Mouse (Mus musculus): ENCODE data around the gene AU040320. TPM values are rescaled to one million over a fixed set of nuclear protein-coding genes. Genes with fewer than 3 reads are reported as not detected.
A peak's percentile ranks its signal among the peaks of the same experiment; 100 is the strongest.

The AU040320 gene
- polyA plus RNA-seq, 1 experiment = 56.6 TPM

GRCm38 (mm10) chr4:126756766-126757165 lies 3.4 kb downstream of the AU040320 start:
- H3K36me3 ChIP-seq (ENCODE audit: control insufficient read depth, insufficient read depth, low read length) = peaks cover 2% of the 10 kb centered on the region
- peak; percentile 88 for DNase-seq
- no peaks in the 10 kb centered on the region for H3K27me3 ChIP-seq (replicated peaks; ENCODE audit: control insufficient read depth, insufficient read depth, low read length)
- H3K4me3 ChIP-seq (ENCODE audit: insufficient read depth, low read depth, low read length) = no peak overlapping the region
- TF ChIP-seq CTCF (conservative IDR thresholded peaks at IDR 0.05; ENCODE audit: insufficient read depth, insufficient read length, low read depth, low read length) (no peak), POLR2A (IDR thresholded peaks at IDR 0.05; ENCODE audit: low read depth, low read length) (no peak)
- H3K27ac ChIP-seq (ENCODE audit: insufficient read depth, low read depth, low read length) = no peak overlapping the region
- 0 out of 2 replicates have a peak, but pooled peaks cover 3% of the 10 kb centered on the region for H3K4me1 ChIP-seq (ENCODE audit: control insufficient read depth, insufficient read depth, low read length)
- 29% methylated on average over 4 of the region's 4 CpGs for WGBS

GRCm38 (mm10) chr4:126758299-126758698 lies 5.0 kb downstream of the AU040320 start:
- DNase-seq = no peak
- Histone ChIP-seq H3K27ac (ENCODE audit: insufficient read depth, low read depth, low read length) (no peak overlapping the region), H3K27me3 (replicated peaks; ENCODE audit: control insufficient read depth, insufficient read depth, low read length) (no peaks in the 10 kb centered on the region), H3K4me1 (ENCODE audit: control insufficient read depth, insufficient read depth, low read length) (peaks cover 13% of the 10 kb centered on the region), H3K36me3 (ENCODE audit: control insufficient read depth, insufficient read depth, low read length) (peaks cover 2% of the 10 kb centered on the region), H3K4me3 (ENCODE audit: insufficient read depth, low read depth, low read length) (no peak overlapping the region)
- TF ChIP-seq CTCF (conservative IDR thresholded peaks at IDR 0.05; ENCODE audit: insufficient read depth, insufficient read length, low read depth, low read length) (no peak), POLR2A (IDR thresholded peaks at IDR 0.05; ENCODE audit: low read depth, low read length) (no peak)
- WGBS = 79% methylated on average over 5 of the region's 5 CpGs

DNA sequence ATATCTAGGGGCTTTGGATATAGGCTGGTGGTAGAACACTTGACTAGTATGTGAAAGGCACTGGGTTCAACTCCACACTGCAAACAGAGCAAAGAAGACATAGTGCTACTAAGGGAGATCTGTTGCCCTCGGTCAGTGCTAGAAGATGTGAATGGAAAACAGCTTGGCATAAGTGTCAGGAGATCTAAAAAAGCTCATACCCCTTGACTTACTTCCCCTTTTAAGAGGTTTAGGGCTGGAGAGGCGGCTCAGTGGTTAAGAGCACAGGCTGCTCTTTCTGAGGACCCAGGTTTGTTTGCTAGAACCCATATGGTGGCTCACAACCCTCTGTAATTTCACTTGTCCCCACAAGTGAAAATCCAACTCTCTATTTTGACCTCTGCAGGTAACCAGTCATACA lies 6.1 kb downstream of the AU040320 start:
- H3K4me3 ChIP-seq (ENCODE audit: insufficient read depth, low read depth, low read length) = no peak overlapping the region
- 88% methylated on average over 2 of the region's 2 CpGs for WGBS
- no peak for TF ChIP-seq CTCF (conservative IDR thresholded peaks at IDR 0.05; ENCODE audit: insufficient read depth, insufficient read length, low read depth, low read length)
- TF ChIP-seq POLR2A (IDR thresholded peaks at IDR 0.05; ENCODE audit: low read depth, low read length) = no peak
- H3K36me3 ChIP-seq (ENCODE audit: control insufficient read depth, insufficient read depth, low read length) = peaks cover 2% of the 10 kb centered on the region
- H3K27me3 ChIP-seq (replicated peaks; ENCODE audit: control insufficient read depth, insufficient read depth, low read length) = no peaks in the 10 kb centered on the region
- no peak for DNase-seq
- peaks cover 13% of the 10 kb centered on the region for H3K4me1 ChIP-seq (ENCODE audit: control insufficient read depth, insufficient read depth, low read length)
- no peak overlapping the region for H3K27ac ChIP-seq (ENCODE audit: insufficient read depth, low read depth, low read length)

GRCm38 (mm10) chr4:126762586-126763359 lies 9.4 kb downstream of the AU040320 start:
- WGBS = 38% methylated on average over 11 of the region's 11 CpGs
- peak; percentile 83 for DNase-seq

GRCm38 (mm10) chr4:126763483-126763882 lies 10.1 kb downstream of the AU040320 start:
- peak; percentile 19 for DNase-seq
- WGBS = 36% methylated on average over 2 of the region's 2 CpGs
- peak overlapping the region; percentile 92; the same call in 1 of the 2 replicates for H3K27ac ChIP-seq (ENCODE audit: insufficient read depth, low read depth, low read length)

More at GRCm38 (mm10) chr4:126762586-126763359, 9.4 kb downstream of the AU040320 start:
- Histone ChIP-seq H3K36me3 (ENCODE audit: control insufficient read depth, insufficient read depth, low read length) (peaks cover 2% of the 10 kb centered on the region; the same call in 1 of the 2 replicates), H3K4me1 (ENCODE audit: control insufficient read depth, insufficient read depth, low read length) (peaks cover 13% of the 10 kb centered on the region), H3K27ac (ENCODE audit: insufficient read depth, low read depth, low read length) (peak overlapping the region; percentile 92), H3K27me3 (replicated peaks; ENCODE audit: control insufficient read depth, insufficient read depth, low read length) (no peaks in the 10 kb centered on the region), H3K4me3 (ENCODE audit: insufficient read depth, low read depth, low read length) (no peak overlapping the region)
- TF ChIP-seq CTCF (conservative IDR thresholded peaks at IDR 0.05; ENCODE audit: insufficient read depth, insufficient read length, low read depth, low read length) (no peak), POLR2A (IDR thresholded peaks at IDR 0.05; ENCODE audit: low read depth, low read length) (no peak)

DNA sequence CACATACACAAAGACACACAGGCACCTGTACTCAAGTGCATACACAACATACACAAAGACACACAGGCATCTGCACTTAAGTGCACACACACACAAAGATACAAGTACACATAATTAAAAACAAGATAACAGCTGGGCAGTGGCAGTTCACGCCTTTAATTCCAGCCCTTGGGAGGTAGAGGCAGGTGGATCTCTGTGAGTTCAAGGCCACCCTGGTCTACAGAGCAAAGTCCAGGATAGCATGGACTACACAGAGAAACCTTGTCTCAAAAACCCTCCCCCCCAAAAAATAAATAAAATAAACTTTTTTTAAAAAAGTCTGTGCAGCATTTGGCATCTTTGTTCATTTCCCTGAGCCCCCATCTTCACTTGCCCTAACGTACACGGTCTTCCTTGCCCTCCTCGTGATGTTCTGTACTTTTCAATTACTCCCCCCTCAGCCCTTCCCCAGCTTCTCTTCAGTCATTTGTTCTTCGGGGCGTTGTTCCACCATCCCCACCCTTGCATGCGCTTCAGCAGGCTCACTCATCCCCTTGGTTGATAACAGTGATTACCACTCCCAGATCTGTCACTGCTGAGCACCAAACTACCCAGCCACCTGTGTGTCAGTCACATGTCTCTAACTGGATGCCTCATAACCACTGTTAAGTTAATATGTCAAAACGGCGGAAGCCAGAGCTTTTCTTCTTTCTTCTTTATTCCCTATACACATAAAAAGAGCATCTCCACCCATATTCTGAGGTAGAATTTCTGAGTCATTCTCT lies 16.6 kb downstream of the AU040320 start:
- no peaks in the 10 kb centered on the region for H3K36me3 ChIP-seq (ENCODE audit: control insufficient read depth, insufficient read depth, low read length)
- 90% methylated on average over 9 of the region's 9 CpGs for WGBS
- DNase-seq = no peak
- no peak for TF ChIP-seq POLR2A (IDR thresholded peaks at IDR 0.05; ENCODE audit: low read depth, low read length)
- H3K4me3 ChIP-seq (ENCODE audit: insufficient read depth, low read depth, low read length) = no peak overlapping the region
- no peaks in the 10 kb centered on the region for H3K4me1 ChIP-seq (ENCODE audit: control insufficient read depth, insufficient read depth, low read length)
- H3K27me3 ChIP-seq (replicated peaks; ENCODE audit: control insufficient read depth, insufficient read depth, low read length) = no peaks in the 10 kb centered on the region
- H3K27ac ChIP-seq (ENCODE audit: insufficient read depth, low read depth, low read length) = no peak overlapping the region

More at GRCm38 (mm10) chr4:126763483-126763882, 10.1 kb downstream of the AU040320 start:
- H3K36me3 ChIP-seq (ENCODE audit: control insufficient read depth, insufficient read depth, low read length) = peaks cover 2% of the 10 kb centered on the region; the same call in 1 of the 2 replicates
- TF ChIP-seq POLR2A (IDR thresholded peaks at IDR 0.05; ENCODE audit: low read depth, low read length) (no peak), CTCF (conservative IDR thresholded peaks at IDR 0.05; ENCODE audit: insufficient read depth, insufficient read length, low read depth, low read length) (no peak)
- peaks cover 13% of the 10 kb centered on the region for H3K4me1 ChIP-seq (ENCODE audit: control insufficient read depth, insufficient read depth, low read length)
- H3K27me3 ChIP-seq (replicated peaks; ENCODE audit: control insufficient read depth, insufficient read depth, low read length) = no peaks in the 10 kb centered on the region
- H3K4me3 ChIP-seq (ENCODE audit: insufficient read depth, low read depth, low read length) = no peak overlapping the region

GRCm38 (mm10) chr4:126770831-126771230 lies 17.5 kb downstream of the AU040320 start:
- Histone ChIP-seq H3K27ac (ENCODE audit: insufficient read depth, low read depth, low read length) (no peak overlapping the region), H3K4me1 (ENCODE audit: control insufficient read depth, insufficient read depth, low read length) (no peaks in the 10 kb centered on the region), H3K36me3 (ENCODE audit: control insufficient read depth, insufficient read depth, low read length) (no peaks in the 10 kb centered on the region), H3K27me3 (replicated peaks; ENCODE audit: control insufficient read depth, insufficient read depth, low read length) (no peaks in the 10 kb centered on the region), H3K4me3 (ENCODE audit: insufficient read depth, low read depth, low read length) (no peak overlapping the region)
- WGBS = 89% methylated on average over 4 of the region's 4 CpGs
- TF ChIP-seq POLR2A (IDR thresholded peaks at IDR 0.05; ENCODE audit: low read depth, low read length) (no peak), CTCF (conservative IDR thresholded peaks at IDR 0.05; ENCODE audit: insufficient read depth, insufficient read length, low read depth, low read length) (no peak)
- no peak for DNase-seq
